In the genomic region with DNA sequence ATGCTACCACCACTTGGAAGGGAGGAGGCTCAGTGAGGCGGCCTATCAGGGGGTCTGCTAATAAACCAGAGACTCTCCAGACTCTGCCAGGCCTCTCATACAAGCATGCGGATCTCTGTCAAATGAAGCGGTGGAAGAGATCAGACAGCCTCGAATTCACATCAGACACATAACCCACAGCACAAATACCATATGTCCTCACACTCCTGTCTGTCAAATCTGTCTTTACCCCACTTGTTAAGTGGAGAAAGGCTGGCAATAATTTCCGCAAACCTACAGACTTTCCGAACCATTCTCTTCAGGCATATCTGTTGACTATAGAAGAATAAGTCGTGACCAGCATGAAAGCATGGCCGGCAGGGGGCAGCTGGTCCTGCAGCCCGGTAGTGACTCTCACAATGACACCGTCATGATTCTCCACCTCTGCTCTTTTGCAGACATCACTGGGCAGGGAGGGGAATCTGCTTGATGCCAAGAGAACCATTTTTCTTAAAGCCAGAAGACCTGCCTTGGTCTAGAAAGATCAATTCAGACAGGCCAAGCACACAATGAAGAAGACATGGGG, we compare ENCODE assay signal across 10 mouse cellular contexts. TPM values are rescaled to one million over a fixed set of nuclear protein-coding genes. Genes with fewer than 3 reads are reported as not detected.
A peak's percentile ranks its signal among the peaks of the same experiment; 100 is the strongest.
DNase-seq lines count a peak whose midpoint lies in the region; ATAC-seq and TF ChIP-seq lines count a peak whose summit lies in the region.
"Had no signal": no experiment of that assay in that cellular context is flagged by ENCODE, and none has a peak within 500 bp of the region (broad histone marks: within the 10 kb centered on the region; RNA-seq: fewer than 3 reads in every experiment).

No protein-coding gene starts in this region.

- H3K27ac ChIP-seq in cerebellum, adult 2 months (ENCODE audit: insufficient read depth, low read length): no peak overlapping the region
- no peak overlapping the region for H3K27ac ChIP-seq in hindbrain, postnatal 0 days
- H3K27ac ChIP-seq in hindbrain, embryonic 13.5 days: no peak overlapping the region; the same call in 1 of the 2 replicates
- 0 out of 2 replicates have a peak overlapping the region, but pooled peaks have one; percentile 2 for H3K27ac ChIP-seq in midbrain, embryonic 13.5 days
- no peak overlapping the region; the same call in 1 of the 2 replicates for H3K27ac ChIP-seq in midbrain, embryonic 16.5 days (ENCODE audit: low read length)
- H3K27ac ChIP-seq in forebrain, embryonic 16.5 days (ENCODE audit: low read length): peak overlapping the region; percentile 63
- no peak overlapping the region for H3K27ac ChIP-seq in heart, embryonic 12.5 days (ENCODE audit: poor library complexity, severe bottlenecking)
- H3K27ac ChIP-seq: heart, embryonic 15.5 days; limb, embryonic 12.5 days had no signal

- H3K4me1 ChIP-seq in cerebellum, adult 2 months (ENCODE audit: control insufficient read depth, insufficient read depth, low read length): peaks cover 21% of the 10 kb centered on the region
- peaks cover 22% of the 10 kb centered on the region for H3K4me1 ChIP-seq in hindbrain, postnatal 0 days (ENCODE audit: insufficient read depth, low read length)
- peaks cover 41% of the 10 kb centered on the region for H3K4me1 ChIP-seq in hindbrain, embryonic 13.5 days (replicated peaks)
- H3K4me1 ChIP-seq in midbrain, embryonic 13.5 days (replicated peaks): peaks cover 44% of the 10 kb centered on the region
- peaks cover 26% of the 10 kb centered on the region for H3K4me1 ChIP-seq in midbrain, embryonic 16.5 days (ENCODE audit: control insufficient read depth, insufficient read depth, low read length)
- peaks cover 40% of the 10 kb centered on the region for H3K4me1 ChIP-seq in forebrain, embryonic 16.5 days (replicated peaks; ENCODE audit: control insufficient read depth, insufficient read depth, low read length)
- H3K4me1 ChIP-seq in heart, embryonic 12.5 days (replicated peaks): peaks cover 36% of the 10 kb centered on the region

- no peak overlapping the region for H3K4me2 ChIP-seq in hindbrain, postnatal 0 days (ENCODE audit: low read depth, low read length)
- H3K4me2 ChIP-seq in hindbrain, embryonic 13.5 days: no peak overlapping the region
- H3K4me2 ChIP-seq in midbrain, embryonic 13.5 days (replicated peaks): no peak overlapping the region
- no peak overlapping the region for H3K4me2 ChIP-seq in midbrain, embryonic 16.5 days (ENCODE audit: low read length)
- no peak overlapping the region for H3K4me2 ChIP-seq in forebrain, embryonic 16.5 days (ENCODE audit: low read length)
- H3K4me2 ChIP-seq in heart, embryonic 12.5 days: no peak overlapping the region
- H3K4me2 ChIP-seq: heart, embryonic 15.5 days; limb, embryonic 12.5 days had no signal

- no peak for TF ChIP-seq POLR2A in cerebellum, adult 2 months (IDR thresholded peaks at IDR 0.05; ENCODE audit: borderline replicate concordance, insufficient read depth, low read length)

- no peak overlapping the region for H3K9ac ChIP-seq in hindbrain, postnatal 0 days (replicated peaks; ENCODE audit: low read length)
- H3K9ac ChIP-seq in hindbrain, embryonic 13.5 days: no peak overlapping the region
- H3K9ac ChIP-seq in midbrain, embryonic 13.5 days (replicated peaks): no peak overlapping the region
- H3K9ac ChIP-seq in midbrain, embryonic 16.5 days (ENCODE audit: low read depth, low read length): no peak overlapping the region
- no peak overlapping the region for H3K9ac ChIP-seq in forebrain, embryonic 16.5 days (replicated peaks; ENCODE audit: low read depth, low read length)
- no peak overlapping the region for H3K9ac ChIP-seq in heart, embryonic 12.5 days
- H3K9ac ChIP-seq: heart, embryonic 15.5 days; limb, embryonic 12.5 days had no signal

- no peaks in the 10 kb centered on the region for H3K36me3 ChIP-seq in hindbrain, postnatal 0 days (ENCODE audit: insufficient read depth, low read length)
- H3K36me3 ChIP-seq in hindbrain, embryonic 13.5 days: no peaks in the 10 kb centered on the region
- no peaks in the 10 kb centered on the region for H3K36me3 ChIP-seq in midbrain, embryonic 13.5 days
- H3K36me3 ChIP-seq in midbrain, embryonic 16.5 days (ENCODE audit: control insufficient read depth, insufficient read depth, low read length): no peaks in the 10 kb centered on the region
- no peaks in the 10 kb centered on the region for H3K36me3 ChIP-seq in forebrain, embryonic 16.5 days (ENCODE audit: control insufficient read depth, insufficient read depth)
- H3K36me3 ChIP-seq in heart, embryonic 12.5 days: no peaks in the 10 kb centered on the region
- H3K36me3 ChIP-seq: heart, embryonic 15.5 days; limb, embryonic 12.5 days had no signal

- no peaks in the 10 kb centered on the region for H3K9me3 ChIP-seq in hindbrain, postnatal 0 days (ENCODE audit: low read length)
- H3K9me3 ChIP-seq in hindbrain, embryonic 13.5 days: no peaks in the 10 kb centered on the region
- H3K9me3 ChIP-seq in midbrain, embryonic 13.5 days: no peaks in the 10 kb centered on the region
- no peaks in the 10 kb centered on the region for H3K9me3 ChIP-seq in midbrain, embryonic 16.5 days (replicated peaks; ENCODE audit: control insufficient read depth, low read length, poor library complexity, severe bottlenecking)
- no peaks in the 10 kb centered on the region for H3K9me3 ChIP-seq in forebrain, embryonic 16.5 days (ENCODE audit: control insufficient read depth, low read length)
- H3K9me3 ChIP-seq in heart, embryonic 12.5 days (replicated peaks): no peaks in the 10 kb centered on the region
- H3K9me3 ChIP-seq: heart, embryonic 15.5 days; limb, embryonic 12.5 days had no signal

- peak; percentile 72 to 75 for DNase-seq in cerebellum, postnatal 10 days
- no peak for DNase-seq in cerebellum, adult 2 months
- peak; percentile 67 for DNase-seq in hindbrain, postnatal 0 days (ENCODE audit: low spot score)

- no peak for ATAC-seq in hindbrain, postnatal 0 days
- ATAC-seq in hindbrain, embryonic 13.5 days (ENCODE audit: low FRiP score): no peak
- ATAC-seq in midbrain, embryonic 13.5 days: no peak
- ATAC-seq in midbrain, embryonic 16.5 days: no peak
- ATAC-seq in forebrain, embryonic 16.5 days: peak; percentile 41
- ATAC-seq in heart, embryonic 12.5 days (ENCODE audit: insufficient number of reproducible peaks, low FRiP score): no peak

- TF ChIP-seq CTCF in cerebellum, adult 2 months (IDR thresholded peaks at IDR 0.05; ENCODE audit: borderline replicate concordance, insufficient read depth, low read depth, low read length): no peak
- TF ChIP-seq CTCF in hindbrain, postnatal 0 days (IDR thresholded peaks at IDR 0.05; ENCODE audit: low read depth): peak; percentile 64

- no peaks in the 10 kb centered on the region for H3K27me3 ChIP-seq in cerebellum, adult 2 months (ENCODE audit: control insufficient read depth, insufficient read depth, low read length)
- no peaks in the 10 kb centered on the region for H3K27me3 ChIP-seq in hindbrain, postnatal 0 days (ENCODE audit: insufficient read depth, low read length)
- H3K27me3 ChIP-seq in hindbrain, embryonic 13.5 days: 0 out of 2 replicates have a peak, but pooled peaks cover 5% of the 10 kb centered on the region
- peaks cover 4% of the 10 kb centered on the region; the same call in 1 of the 2 replicates for H3K27me3 ChIP-seq in midbrain, embryonic 13.5 days
- no peaks in the 10 kb centered on the region for H3K27me3 ChIP-seq in midbrain, embryonic 16.5 days (ENCODE audit: control insufficient read depth, insufficient read depth, low read depth, low read length)
- no peaks in the 10 kb centered on the region for H3K27me3 ChIP-seq in forebrain, embryonic 16.5 days (replicated peaks; ENCODE audit: control insufficient read depth, insufficient read depth, low read length)
- peaks cover 25% of the 10 kb centered on the region for H3K27me3 ChIP-seq in heart, embryonic 12.5 days (replicated peaks)
- H3K27me3 ChIP-seq: limb, embryonic 12.5 days had no signal

- 71% methylated on average over 10 of the region's 10 CpGs for WGBS in cerebellum, adult 2 months
- WGBS in hindbrain, postnatal 0 days: 47% methylated on average over 10 of the region's 10 CpGs
- 60% methylated on average over 10 of the region's 10 CpGs for WGBS in hindbrain, embryonic 13.5 days
- 65% methylated on average over 10 of the region's 10 CpGs for WGBS in midbrain, embryonic 13.5 days
- WGBS in midbrain, embryonic 16.5 days: 47% methylated on average over 10 of the region's 10 CpGs
- 41% methylated on average over 10 of the region's 10 CpGs for whole genome bisulfite sequencing in forebrain, embryonic 16.5 days
- 70% methylated on average over 10 of the region's 10 CpGs for WGBS in heart, embryonic 12.5 days

- no peak overlapping the region for H3K4me3 ChIP-seq in cerebellum, adult 2 months (replicated peaks; ENCODE audit: insufficient read depth, low read depth, low read length)
- no peak overlapping the region for H3K4me3 ChIP-seq in hindbrain, postnatal 0 days (ENCODE audit: low read length)
- no peak overlapping the region for H3K4me3 ChIP-seq in hindbrain, embryonic 13.5 days
- no peak overlapping the region for H3K4me3 ChIP-seq in midbrain, embryonic 13.5 days (replicated peaks)
- H3K4me3 ChIP-seq in midbrain, embryonic 16.5 days (ENCODE audit: low read depth, low read length): no peak overlapping the region
- H3K4me3 ChIP-seq in forebrain, embryonic 16.5 days (replicated peaks; ENCODE audit: low read length): no peak overlapping the region
- H3K4me3 ChIP-seq in heart, embryonic 12.5 days: no peak overlapping the region
- H3K4me3 ChIP-seq: heart, embryonic 15.5 days; limb, embryonic 12.5 days had no signal

RNA-seq across cellular contexts. Expression of gene Efcab10, which starts 58.0 kb away (rescaled TPM):
- polyA plus RNA-seq in cerebellum, adult 2 months (2012; rRNA removed): 0.95 and 1.5 TPM in 2 replicates
- not detected in 2 replicates for total RNA-seq in hindbrain, postnatal 0 days (2014; rRNA removed)
- 7.5 and 8.8 TPM in 2 replicates for polyA plus RNA-seq in hindbrain, postnatal 0 days (2015; fragmentation: Nextera tagmentation; extraction: Ambion mirVana)
- polyA plus RNA-seq in hindbrain, embryonic 13.5 days (2015; fragmentation: Nextera tagmentation; extraction: Ambion mirVana): 3.6 and 5.1 TPM in 2 replicates
- polyA plus RNA-seq in midbrain, embryonic 13.5 days (2015; fragmentation: Nextera tagmentation; extraction: Ambion mirVana): 2.7 and 3.1 TPM in 2 replicates
- 2.7 and 3.0 TPM in 2 replicates for polyA plus RNA-seq in midbrain, embryonic 16.5 days (2015; fragmentation: Nextera tagmentation; extraction: Ambion mirVana)
- 2.0 and 2.1 TPM in 2 replicates for polyA plus RNA-seq in forebrain, embryonic 16.5 days (2015; fragmentation: Nextera tagmentation; extraction: Ambion mirVana)
- not detected in 2 replicates for polyA plus RNA-seq in heart, embryonic 12.5 days (2016; fragmentation: Nextera tagmentation; extraction: Ambion mirVana)

Comparison
In these comparisons a context has a peak if more than half of its experiments do, and no peak if none do; other contexts are left out.
1. DNase-seq: peak in cerebellum, postnatal 10 days (2 of 2) and hindbrain, postnatal 0 days (single experiment); none in cerebellum, adult 2 months (0 of 2).
2. H3K27ac ChIP-seq: peak in midbrain, embryonic 13.5 days (single experiment) and forebrain, embryonic 16.5 days (single experiment); none in cerebellum, adult 2 months (single experiment), hindbrain, postnatal 0 days (single experiment), hindbrain, embryonic 13.5 days (single experiment), midbrain, embryonic 16.5 days (single experiment) and heart, embryonic 12.5 days (single experiment).